Mouse (Mus musculus) small intestine, adult 2 months (tissue): ENCODE results near the gene Cdrt4. TPM values are rescaled to one million over a fixed set of nuclear protein-coding genes. Genes with fewer than 3 reads are reported as not detected.

Source experiments
- H3K27ac ChIP-seq: fragments of 200-500 bp; 2 replicates; pipeline ENCODE4 v1.5.1; 2012; ENCODE audit warnings: low read depth, low read length, control low read depth, inconsistent platforms; ENCODE audit not compliant: insufficient read depth
- H3K27me3 ChIP-seq: fragments of 200-500 bp; 2 replicates; pipeline ENCODE4 v1.6.1; 2012; ENCODE audit warnings: mild to moderate bottlenecking, moderate library complexity, low read length, inconsistent platforms; ENCODE audit not compliant: control insufficient read depth, insufficient read depth
- H3K36me3 ChIP-seq: fragments of 200-500 bp; 2 replicates; pipeline ENCODE4 v1.6.1; 2012; ENCODE audit warnings: mild to moderate bottlenecking, low read length, control low read depth, inconsistent platforms; ENCODE audit not compliant: control insufficient read depth, insufficient read depth
- H3K4me1 ChIP-seq: fragments of 200-500 bp; 2 replicates; pipeline ENCODE4 v1.6.1; 2012; ENCODE audit warnings: low read length, inconsistent platforms, mixed read lengths; ENCODE audit not compliant: control insufficient read depth, insufficient read depth, insufficient read length
- H3K4me3 ChIP-seq: fragments of 200-500 bp; 2 replicates; pipeline ENCODE4 v1.5.1; 2012; ENCODE audit warnings: low read depth, mild to moderate bottlenecking, control low read depth, inconsistent platforms, low read length, moderate library complexity
- CTCF ChIP-seq: fragments of 200-500 bp; IDR thresholded peaks from 2 replicates; pipeline ENCODE4 v1.5.1; 2012; ENCODE audit warnings: low read depth, mild to moderate bottlenecking, control low read depth, inconsistent platforms, low read length, moderate library complexity, mixed read lengths; ENCODE audit not compliant: insufficient replicate concordance, insufficient read length; ENCODE audit errors: extremely low read depth
- POLR2A ChIP-seq: fragments of 200-500 bp; IDR thresholded peaks from 2 replicates; pipeline ENCODE4 v1.6.1; 2012; ENCODE audit warnings: low read depth, mild to moderate bottlenecking, control low read depth, inconsistent platforms, low read length, moderate library complexity
- WGBS: fragments of 180-500 bp; shearing (Covaris S2); methylation state at CpG from one replicate; pipeline ENCODE4 v1.1.7; 2018; 5-methylcytosine and 5-hydroxymethylcytosine counted together
- polyA plus RNA-seq: library from polyadenylated mRNA; depleted of rRNA; stranded (reverse); fragments of >200 nt; gene quantifications from 2 replicates; pipeline ENCODE4 v1.2.3, GENCODE M21; 2012

Cdrt4 gene
- polyA plus RNA-seq, 1 experiment = not detected

- Histone ChIP-seq H3K4me1 (no peaks in the 10 kb centered on the region), H3K4me3 (no peak overlapping the region), H3K36me3 (no peaks in the 10 kb centered on the region), H3K27me3 (no peaks in the 10 kb centered on the region), H3K27ac (no peak overlapping the region)
- TF ChIP-seq CTCF = no peak
- TF ChIP-seq POLR2A = no peak
- 31% methylated on average over 2 of the region's 2 CpGs for WGBS
Observed at GRCm38 (mm10) chr11:62915486-62915885, 35.5 kb upstream of the Cdrt4 start.

GRCm38 (mm10) chr11:62916765-62917164 is 34.2 kb upstream of the Cdrt4 start:
- no peaks in the 10 kb centered on the region for H3K36me3 ChIP-seq
- H3K27ac ChIP-seq = no peak overlapping the region
- H3K27me3 ChIP-seq = no peaks in the 10 kb centered on the region
- TF ChIP-seq CTCF (no peak), POLR2A (no peak)
- no peaks in the 10 kb centered on the region for H3K4me1 ChIP-seq
- 6% methylated on average over 2 of the region's 2 CpGs for WGBS
- H3K4me3 ChIP-seq = no peak overlapping the region

- Histone ChIP-seq H3K27me3 (no peaks in the 10 kb centered on the region), H3K36me3 (no peaks in the 10 kb centered on the region), H3K4me3 (no peak overlapping the region), H3K27ac (no peak overlapping the region), H3K4me1 (peaks cover 5% of the 10 kb centered on the region; the same call in 1 of the 2 replicates)
- TF ChIP-seq POLR2A (no peak), CTCF (no peak)
- 75% methylated on average over 6 of the region's 6 CpGs for WGBS
Observed at GRCm38 (mm10) chr11:62919946-62920742, 30.8 kb upstream of the Cdrt4 start.

GRCm38 (mm10) chr11:62920743-62921050 is 30.3 kb upstream of the Cdrt4 start:
- Histone ChIP-seq H3K4me1 (peaks cover 5% of the 10 kb centered on the region; the same call in 1 of the 2 replicates), H3K4me3 (no peak overlapping the region)
- TF ChIP-seq POLR2A (no peak), CTCF (no peak)

GRCm38 (mm10) chr11:62921052-62921977 is 29.7 kb upstream of the Cdrt4 start:
- Histone ChIP-seq H3K4me1 (peaks cover 5% of the 10 kb centered on the region; the same call in 1 of the 2 replicates), H3K27me3 (no peaks in the 10 kb centered on the region), H3K27ac (peak overlapping the region; percentile 38), H3K36me3 (no peaks in the 10 kb centered on the region), H3K4me3 (peak overlapping the region; percentile 5)
- TF ChIP-seq POLR2A = no peak
- peak; percentile 96; the same call in 1 of the 2 replicates for TF ChIP-seq CTCF
- WGBS = 32% methylated on average over 25 of the region's 25 CpGs

More at GRCm38 (mm10) chr11:62920743-62921050, 30.3 kb upstream of the Cdrt4 start:
- 31% methylated on average over 6 of the region's 6 CpGs for WGBS
- Histone ChIP-seq H3K27me3 (no peaks in the 10 kb centered on the region), H3K36me3 (no peaks in the 10 kb centered on the region), H3K27ac (no peak overlapping the region)

GRCm38 (mm10) chr11:62924091-62924761 is 26.8 kb upstream of the Cdrt4 start:
- H3K4me3 ChIP-seq = no peak overlapping the region
- H3K27me3 ChIP-seq = no peaks in the 10 kb centered on the region
- peak overlapping the region; percentile 30 for H3K27ac ChIP-seq
- WGBS = 60% methylated on average over 6 of the region's 6 CpGs
- H3K36me3 ChIP-seq = no peaks in the 10 kb centered on the region
- TF ChIP-seq CTCF (no peak), POLR2A (no peak)
- peaks cover 5% of the 10 kb centered on the region; the same call in 1 of the 2 replicates for H3K4me1 ChIP-seq
